Mouse (Mus musculus) cerebellum, adult 11-12 months (tissue): ENCODE measurements around the gene BC052040.

ENCODE experiments used
- DNase-seq: peaks from one replicate; pipeline ENCODE4 v3.0.0; 2022

The BC052040 gene

DNA sequence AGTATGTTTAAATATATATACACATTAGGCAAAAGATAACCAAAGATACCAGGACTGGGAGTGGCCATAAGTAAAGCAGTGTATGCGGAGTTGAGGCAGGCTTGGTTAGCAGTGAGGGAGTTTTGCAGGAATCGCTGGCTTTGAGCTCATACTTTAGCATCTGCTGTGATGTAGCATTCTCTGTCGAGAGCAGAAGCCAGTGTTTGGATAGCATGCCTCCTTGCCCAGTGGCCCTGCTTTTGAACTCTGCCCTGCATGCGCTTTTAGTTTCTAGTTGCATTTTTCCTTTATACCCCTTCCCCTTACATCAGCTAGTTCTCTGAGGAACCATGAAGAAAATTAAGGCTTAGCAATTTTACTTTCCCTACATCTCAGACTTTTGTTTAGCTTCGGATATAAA lies 136.0 kb downstream of the BC052040 start:
- DNase-seq: no peak

DNA sequence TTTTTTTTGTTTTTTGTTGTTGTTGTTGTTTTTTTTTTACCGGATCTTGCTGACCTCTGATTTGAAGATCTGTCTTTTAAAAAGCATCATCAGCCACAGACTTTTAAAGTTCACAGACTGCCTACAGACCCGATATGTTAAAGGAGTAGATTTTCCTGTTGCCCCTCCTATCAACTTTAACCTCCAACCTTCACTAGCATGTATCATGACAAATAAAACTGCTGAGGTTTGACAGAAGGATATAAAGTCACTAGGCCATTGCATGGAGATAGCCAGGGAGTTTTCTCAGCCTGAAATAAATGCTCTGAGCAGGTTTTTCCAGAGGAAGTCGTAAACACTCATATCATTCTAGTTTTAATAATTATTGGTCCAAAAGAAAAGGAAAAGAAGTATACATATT lies 136.5 kb downstream of the BC052040 start:
- DNase-seq: no peak

DNA sequence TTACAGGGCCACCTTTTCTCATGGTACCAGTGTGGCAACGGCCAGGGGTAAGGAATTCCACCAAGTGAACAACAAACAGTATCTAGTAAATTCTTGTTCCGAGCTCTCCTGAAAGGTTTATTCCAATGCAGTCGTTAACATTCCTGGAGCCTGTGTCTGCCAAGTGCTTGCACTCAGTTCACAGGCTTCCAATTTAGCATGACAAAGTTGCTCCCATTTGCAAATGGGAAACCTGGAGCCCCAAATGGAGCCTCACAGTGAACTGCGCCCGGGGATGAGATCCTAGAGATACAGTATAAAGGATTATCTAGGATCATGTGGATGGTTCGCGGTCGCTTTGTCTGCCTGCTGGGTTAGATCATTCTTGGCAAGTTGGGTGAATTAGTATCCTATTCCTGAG lies 141.9 kb downstream of the BC052040 start:
- no peak for DNase-seq

DNA sequence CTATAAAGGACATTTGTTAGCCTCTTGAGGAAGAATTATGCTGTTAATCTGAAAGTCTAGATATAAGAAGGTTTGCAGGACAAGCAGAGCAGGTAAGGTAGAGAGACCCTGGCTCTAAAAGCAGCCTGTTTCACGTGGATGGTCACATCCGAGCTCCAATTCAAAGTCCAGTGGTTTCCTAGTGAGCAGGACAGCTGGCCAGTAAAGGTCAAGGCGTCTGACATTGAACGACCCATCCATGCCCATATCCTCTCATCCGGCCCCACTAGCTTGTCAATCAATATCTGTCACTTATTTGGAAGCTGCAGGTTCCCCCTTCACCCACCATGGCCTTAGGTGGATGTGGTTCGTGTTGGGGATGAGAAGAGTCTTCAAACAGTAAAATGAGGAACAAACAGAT lies 142.7 kb downstream of the BC052040 start:
- no peak for DNase-seq

DNA sequence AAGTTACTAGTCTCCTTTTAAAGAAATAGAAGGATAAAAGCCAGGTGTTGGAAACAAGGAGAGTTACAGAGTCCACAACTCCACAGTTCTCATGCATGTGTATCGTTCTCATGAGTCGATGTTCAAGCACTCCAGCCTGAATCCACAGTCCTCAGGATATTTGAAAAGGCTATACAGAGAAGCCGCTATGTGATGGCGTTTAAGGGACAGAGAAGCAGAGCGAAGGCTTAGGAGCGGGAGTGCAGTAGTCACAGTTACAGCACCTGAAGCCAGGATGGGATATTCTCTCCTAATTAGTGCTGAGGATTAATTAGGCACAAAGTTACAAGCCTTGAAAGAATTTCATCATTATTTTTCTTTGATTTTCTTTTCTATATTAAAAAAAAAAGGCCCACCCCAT lies 143.2 kb downstream of the BC052040 start:
- DNase-seq: no peak

DNA sequence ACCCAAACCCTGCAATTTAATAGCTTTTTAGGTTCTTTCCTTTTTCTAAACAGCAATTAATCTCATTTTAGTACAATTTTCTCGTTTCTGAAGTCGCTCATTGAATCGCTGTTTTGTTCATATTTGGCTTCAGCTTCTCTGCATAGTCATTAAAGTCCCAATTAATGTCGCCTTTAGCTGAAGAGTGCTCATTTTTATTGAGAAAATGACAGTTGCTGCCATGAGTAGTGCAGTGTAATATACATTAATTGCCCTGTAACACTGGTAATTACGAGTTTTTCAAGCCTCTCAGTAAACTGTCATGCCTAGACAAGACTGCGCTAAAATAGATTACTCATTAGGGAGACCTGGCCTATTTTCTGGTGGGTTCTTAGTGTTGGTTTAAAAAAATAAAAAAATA lies 144.0 kb downstream of the BC052040 start:
- DNase-seq: no peak

DNA sequence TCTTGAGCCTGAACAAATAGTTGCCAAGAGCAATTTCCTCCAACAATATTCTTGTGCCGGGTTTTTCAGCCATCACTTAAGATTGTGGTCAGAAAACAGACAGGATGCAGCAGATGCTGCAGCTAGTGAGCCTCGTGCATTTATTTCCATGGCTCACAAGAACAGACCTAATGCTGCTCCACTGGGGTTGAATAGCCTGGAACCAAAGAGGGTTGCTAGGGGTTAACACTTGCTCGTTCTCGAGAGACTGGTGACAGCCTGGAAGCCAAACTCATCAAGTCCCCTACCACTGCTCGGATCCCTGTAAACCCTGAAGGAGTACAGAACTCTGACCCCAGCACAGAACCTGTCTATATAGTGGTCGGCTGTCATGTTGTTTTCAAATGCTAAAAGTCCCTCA lies 144.4 kb downstream of the BC052040 start:
- DNase-seq: no peak

DNA sequence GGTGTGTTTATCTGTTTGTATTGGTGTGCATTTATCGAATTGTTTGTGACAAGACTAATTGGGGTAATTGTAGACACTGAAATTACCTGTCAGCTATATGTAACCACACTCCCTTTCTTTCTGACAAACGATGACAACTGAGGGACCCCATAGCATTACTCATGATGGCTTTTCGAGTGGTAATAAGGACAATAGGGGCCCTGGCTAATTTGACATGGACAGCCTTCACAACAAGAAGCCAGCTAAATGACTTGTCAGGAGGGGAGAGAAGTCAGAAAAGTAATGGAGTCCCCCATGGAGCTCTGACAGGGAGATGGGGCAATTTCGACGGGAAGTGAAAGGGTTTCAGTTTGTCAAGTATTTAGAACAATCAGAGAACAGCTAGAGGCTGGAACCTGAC lies 145.3 kb downstream of the BC052040 start:
- DNase-seq: no peak

DNA sequence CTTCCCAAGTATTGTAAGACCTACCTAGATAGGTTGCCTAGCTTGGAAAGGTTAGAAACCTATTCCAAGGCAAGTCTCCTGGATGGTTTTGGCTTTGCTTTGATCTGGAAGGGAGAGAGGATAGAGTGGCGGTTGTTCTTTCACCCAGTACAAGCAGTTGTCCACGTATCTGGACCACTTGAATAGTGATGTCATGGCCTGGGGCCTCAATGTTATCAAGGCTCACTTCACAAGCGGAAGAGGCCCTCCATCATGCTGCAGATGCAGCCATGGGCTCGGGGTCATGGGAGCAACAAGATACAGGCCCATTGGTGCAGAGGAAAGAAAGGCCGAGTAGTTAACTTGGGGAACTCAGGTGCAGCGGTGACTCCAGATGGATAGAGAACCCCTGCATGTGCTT lies 147.1 kb downstream of the BC052040 start:
- DNase-seq: no peak

DNA sequence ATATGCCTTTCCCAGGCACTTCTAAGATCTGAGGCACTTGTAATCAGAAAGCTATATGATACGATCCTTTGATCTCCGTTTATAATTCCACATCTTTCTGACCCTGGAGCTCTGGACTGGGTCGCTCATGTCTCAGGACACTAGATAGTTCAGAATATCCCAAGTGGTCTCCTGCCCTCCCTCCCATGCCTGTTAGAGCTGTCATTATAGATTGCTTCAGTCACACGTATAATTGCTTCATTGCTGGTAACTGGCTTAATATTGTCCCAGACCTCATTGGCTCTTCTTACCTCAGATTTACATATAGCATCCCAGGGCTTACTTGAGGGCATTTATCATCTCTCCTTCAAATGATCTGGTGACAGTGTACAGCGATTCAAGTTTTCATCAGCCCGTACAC lies 149.0 kb downstream of the BC052040 start:
- DNase-seq: no peak

DNA sequence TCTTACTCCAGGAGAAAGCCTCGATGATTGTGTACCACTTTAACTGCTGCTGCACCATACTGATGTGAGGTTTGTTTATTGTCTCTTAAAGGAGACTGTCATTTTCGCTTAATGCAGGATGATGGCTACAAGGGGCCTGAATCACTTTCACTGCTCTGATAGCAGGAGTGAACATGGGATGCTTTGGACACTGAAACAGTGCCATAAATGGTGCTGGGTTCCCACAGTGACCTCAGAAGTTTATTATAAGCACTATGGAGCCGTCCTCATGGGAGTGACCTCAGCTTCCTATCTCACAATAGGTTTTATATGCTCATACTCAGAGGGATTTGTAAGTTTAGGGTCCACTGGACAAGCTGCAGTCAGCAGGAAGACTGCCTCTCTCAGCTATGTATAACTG lies 149.7 kb downstream of the BC052040 start:
- DNase-seq: no peak

DNA sequence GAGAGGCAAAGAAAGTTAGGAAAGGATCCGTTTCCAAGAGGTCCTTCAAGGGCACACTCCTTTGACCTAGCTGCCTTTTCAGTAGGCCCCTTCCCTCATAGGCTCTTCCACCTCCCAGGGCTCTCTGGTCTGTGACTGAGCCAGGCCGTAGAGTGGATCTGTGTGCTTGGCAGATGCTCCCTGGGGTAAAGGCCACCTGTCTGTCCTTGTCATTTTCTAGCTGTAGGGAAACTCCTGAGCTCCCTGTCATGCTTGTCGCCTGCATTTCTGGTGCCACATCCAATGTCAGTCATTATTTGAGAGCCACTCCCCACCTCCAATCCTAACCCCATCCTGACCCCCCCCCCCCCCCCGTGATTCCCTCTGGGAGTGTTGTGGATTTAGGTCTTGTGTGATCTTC lies 151.1 kb downstream of the BC052040 start:
- no peak for DNase-seq

DNA sequence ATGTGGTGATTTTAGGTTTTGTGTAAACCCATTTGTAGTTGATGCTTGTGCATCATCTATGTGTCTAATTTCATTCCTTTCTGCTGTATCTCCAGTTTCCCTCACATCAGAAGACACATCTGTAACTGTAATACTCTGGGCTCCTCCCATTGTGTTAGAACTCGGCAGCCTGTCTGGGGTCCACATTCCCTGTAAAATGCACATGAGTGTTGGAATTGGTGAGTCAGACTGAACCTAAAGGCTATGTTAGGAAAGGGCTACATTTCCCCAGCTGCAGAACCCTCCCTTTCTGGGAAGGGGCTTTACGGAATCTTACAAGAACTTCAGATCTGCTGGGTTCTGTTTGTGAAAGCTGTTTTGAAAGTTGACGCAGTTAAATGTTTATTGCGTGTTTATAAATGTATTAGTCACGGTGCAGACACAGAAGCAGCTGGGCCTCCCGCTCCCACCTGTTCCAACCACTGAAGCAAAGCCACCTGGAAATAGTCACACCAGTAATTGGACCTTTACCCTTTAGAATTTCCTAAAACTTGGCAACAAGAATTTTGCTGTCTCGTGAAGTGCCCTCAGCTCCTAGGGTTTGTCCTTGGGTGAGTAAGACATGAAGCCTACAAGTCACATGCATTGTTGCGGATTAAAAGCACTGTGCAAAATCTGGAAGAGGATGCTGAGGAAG lies 151.6 kb downstream of the BC052040 start:
- no peak for DNase-seq

DNA sequence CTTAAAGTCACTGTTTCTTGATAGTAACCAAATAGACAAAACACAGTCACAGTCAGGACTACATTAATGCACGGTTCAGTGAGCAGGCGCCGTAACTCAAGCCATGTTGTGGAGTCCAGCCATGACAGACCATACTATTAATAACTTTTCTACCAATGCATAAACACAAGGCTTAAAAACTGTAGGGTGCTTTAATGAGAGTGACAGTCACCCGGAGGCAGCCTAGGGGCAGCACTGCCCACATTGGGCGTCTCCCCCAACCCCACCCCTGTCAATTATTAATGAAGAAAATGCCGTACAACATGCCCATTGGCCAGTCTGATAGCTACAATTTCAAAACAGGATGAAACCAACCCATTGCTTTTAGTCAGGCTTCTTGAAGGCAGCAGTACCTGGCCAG lies 153.3 kb downstream of the BC052040 start:
- no peak for DNase-seq

DNA sequence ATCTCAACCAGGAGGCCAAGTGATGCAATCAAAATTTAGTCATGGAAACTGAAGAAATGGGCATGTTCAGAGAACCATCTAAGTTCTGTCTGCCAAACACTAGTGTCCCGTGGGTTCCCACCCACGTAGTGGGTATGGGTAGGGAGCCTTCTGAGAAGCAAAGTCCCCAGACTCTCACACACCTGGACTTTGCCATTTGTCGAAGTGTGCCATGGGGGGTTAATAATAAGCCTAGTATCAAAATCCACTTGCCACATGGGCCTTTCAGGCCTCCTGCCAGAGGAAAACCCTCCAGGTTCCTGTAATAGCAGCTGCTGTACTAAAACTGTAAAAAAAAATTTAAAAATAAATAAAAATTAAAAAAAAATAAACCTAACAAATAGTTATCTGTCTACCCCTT lies 154.9 kb downstream of the BC052040 start:
- DNase-seq: no peak

DNA sequence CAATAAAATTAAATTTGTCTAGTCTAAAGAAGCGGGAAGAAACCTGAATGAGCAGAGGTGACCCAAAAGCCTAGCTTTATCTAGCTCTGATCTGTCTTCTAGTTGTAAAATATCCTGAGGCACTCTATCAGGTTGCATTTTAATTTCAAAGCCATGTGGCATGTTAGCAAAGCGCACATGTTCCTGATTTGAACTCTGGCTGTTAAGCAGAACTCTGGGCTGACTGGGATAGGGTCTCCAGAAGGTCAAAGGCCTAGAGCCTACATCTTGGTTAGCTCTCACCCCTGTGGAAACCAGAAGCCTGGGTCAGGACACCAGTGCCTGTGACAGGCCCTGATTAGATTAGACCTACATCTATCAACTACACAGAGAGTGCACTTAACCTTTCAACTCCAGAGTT lies 156.4 kb downstream of the BC052040 start:
- no peak for DNase-seq

DNA sequence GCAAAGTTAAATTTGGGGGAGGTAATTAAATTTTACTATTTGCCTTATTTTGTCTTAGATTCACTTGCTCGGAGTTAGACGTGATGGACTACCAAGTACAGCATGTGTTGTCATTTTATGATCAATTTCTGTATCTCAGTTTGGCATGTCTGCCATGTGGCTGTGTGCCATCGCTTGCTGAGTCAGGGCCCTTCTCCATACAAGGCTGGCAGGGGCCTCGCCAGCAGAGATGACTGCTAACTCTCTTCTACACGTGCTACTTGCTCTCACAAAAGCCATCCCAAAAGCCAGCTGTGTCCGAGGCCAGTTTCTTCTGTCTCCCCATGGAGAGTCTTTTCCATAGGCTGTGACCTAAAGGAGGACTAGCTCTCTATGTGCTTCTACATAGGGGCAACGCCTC lies 160.5 kb downstream of the BC052040 start:
- no peak for DNase-seq

DNA sequence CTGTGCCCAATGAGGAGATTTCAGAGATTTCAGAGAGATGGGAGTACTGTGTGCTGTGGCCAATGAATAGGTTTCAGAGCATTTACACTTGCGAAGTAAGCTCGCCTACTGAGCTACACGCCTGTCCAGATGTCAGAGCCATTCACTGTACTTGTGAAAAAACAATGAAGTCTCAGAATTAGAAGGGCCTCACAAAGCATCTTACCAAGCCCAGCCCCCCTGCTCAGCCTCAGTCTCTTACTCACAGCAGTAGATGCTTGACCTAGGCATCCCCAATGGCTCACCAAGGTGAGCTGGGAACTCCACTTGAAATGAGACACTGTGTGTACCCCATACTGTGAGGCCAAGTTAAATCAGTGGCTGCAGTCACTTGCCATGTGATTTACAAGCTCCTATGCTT lies 166.1 kb downstream of the BC052040 start:
- DNase-seq: no peak

DNA sequence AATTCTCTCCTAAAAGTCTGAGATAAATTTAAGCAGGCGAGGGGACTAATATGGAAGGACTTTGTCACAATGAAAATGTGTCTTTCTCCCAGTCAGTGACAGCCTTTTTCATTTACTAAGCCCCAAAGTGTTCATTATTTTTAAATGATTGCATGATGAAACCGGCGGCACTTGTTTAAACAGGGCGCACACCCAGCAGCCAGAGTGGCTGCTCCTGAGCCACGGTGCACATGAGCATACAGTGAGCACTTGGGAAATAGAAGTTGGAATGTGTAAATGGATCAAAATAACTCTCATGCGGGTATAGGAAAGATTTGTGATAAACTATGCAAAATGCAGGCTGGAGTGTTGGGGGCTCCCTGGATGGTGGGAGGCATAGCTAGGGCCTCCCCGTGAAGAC lies 169.7 kb downstream of the BC052040 start:
- no peak for DNase-seq

DNA sequence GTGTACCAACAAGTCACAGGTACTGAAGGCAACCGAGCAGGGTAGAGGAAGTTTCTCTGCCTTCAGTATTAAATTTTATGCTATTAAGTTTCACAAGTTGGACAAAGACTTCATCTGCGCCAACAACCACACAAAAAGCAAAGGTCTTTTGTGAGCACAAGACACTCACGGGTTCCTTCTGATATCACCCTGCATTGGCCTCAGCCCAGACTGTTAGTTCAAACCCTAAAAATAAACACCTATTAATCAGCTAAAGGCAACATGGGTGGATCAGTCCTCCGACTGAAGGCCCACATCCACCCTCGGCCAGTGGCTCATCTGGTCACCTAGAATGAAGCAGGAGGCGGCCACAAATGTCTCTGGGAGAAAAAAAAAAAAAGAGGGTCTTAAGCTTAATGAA lies 176.2 kb downstream of the BC052040 start:
- DNase-seq: no peak

DNA sequence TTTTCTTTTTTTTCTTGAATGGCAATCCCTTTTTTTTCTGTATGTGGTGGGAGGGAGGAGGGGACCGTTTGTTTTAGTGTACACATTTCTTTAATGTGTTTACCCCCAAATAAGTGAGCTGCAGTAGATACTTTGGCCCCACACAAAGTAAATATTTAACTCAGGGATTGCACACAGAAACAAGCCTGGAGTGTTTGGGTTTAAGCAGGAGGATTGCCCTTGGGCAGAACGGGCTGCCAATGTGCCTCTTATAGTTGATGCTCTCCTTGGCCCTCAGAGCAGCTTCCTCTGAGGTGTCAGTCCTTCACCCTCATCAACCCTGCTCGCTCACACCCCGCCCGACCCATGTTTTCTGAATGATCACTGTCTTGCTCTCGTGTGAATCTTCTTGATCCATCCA lies 177.0 kb downstream of the BC052040 start:
- DNase-seq: no peak

DNA sequence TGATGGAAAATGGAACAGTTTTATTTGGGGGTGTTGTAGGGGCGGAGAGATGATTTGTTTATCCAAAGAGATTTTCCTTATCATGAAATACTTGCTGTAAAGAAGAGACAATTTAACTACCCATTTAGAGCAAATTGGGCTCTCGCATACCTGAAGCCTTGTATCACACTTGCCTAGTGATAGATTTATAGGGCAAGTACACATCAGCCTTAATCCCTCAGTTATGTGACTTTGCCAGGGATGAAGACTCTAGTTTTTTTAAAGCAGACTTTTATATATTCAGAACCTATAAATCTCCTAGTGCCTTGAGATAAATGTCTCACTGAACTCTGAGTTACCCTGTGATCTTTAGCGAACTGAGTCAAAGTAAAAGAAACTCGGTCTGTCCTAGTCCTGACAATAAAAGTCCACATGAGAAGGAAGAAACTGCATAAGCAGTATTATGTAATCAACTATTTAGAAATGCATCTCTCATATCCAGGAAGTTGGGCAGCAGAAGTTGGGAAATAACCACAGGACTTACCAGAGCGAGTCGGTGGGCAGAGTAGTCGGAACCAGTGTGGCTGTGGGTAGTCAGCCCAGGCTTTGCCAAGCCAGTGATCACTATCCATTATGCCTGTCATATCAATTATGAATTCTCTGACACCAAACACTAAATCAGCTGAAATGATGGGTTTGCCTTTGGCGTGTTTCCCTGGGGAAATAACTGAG lies 183.2 kb downstream of the BC052040 start:
- no peak for DNase-seq

DNA sequence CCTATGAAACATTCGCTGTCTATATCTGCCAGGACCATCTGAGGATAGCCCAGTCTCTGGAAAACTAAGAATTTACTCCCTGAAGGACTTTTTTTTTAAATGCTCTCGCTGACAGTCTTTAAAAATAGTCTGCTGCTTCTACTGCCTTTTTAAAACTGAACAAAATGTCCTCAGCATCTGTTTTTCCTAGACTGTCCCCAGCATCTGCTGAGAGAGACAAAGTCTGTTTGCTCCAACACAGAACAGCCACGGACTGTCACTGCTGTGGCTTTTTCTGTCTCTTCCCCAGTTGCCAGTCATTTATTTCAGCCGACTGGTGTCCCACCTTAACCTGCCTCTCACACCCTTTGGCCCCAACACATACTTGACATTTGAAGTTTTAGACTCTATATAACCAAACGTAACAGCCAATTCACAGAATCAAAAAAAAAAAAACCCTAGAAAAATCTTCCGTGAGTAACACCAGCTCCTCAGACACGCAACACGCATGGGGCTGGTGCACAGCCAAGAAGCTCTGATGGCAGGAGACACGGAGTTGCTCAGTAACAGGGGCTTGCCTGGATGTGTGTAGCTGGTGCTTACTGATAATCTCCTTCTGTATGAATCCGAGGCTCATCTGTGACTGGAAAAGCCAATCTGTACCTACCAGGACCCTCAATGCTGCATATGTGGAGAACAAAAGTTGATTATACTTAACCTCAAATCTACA lies 188.2 kb downstream of the BC052040 start:
- DNase-seq: no peak

DNA sequence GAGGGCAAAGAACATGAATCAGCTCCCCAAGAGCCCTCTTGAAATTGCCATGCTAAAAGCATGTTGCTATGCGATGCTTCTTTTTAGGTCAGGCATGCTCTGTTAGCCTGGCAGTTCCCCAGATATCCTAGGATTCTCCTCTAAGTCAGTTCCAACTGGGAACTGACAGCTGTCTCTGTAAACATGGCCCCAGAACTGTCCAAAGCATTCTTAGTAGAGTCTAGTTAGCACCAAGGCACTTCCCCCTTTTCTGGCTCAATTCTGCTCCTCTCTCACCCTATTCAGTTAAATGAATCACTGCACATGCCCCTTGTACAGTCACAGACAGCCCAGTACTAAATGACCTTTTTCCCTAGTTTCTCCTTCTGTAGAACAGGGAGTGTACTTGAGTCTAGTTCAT lies 191.2 kb downstream of the BC052040 start:
- DNase-seq: no peak
